Mouse (Mus musculus) layer of hippocampus, postnatal 10 days (tissue): ENCODE measurements around the gene Itpk1. TPM values are rescaled to one million over a fixed set of nuclear protein-coding genes. Genes with fewer than 3 reads are reported as not detected.
A peak's percentile ranks its signal among the peaks of the same experiment; 100 is the strongest.

Source experiments
- DNase-seq, 2 experiments: peaks; one replicate each; pipeline ENCODE4 v3.0.0; 2021; ENCODE audit warnings: low spot score in 2 of 2
- total RNA-seq, 2 experiments: library from RNA; stranded (reverse); gene quantifications; 2 replicates each; pipeline ENCODE4 v1.2.3; 2021

The Itpk1 gene
- total RNA-seq, 2 experiments from 2014 or later: 49.4 to 52.8 TPM

GRCm38 (mm10) chr12:102599801-102600200 is 104.9 kb downstream of the Itpk1 start:
- no peak for DNase-seq

- DNase-seq: no peak
These were observed 106.2 kb downstream of the Itpk1 start for GRCm38 (mm10) chr12:102598535-102598934.

GRCm38 (mm10) chr12:102597466-102597865 is 107.3 kb downstream of the Itpk1 start:
- no peak for DNase-seq

DNA sequence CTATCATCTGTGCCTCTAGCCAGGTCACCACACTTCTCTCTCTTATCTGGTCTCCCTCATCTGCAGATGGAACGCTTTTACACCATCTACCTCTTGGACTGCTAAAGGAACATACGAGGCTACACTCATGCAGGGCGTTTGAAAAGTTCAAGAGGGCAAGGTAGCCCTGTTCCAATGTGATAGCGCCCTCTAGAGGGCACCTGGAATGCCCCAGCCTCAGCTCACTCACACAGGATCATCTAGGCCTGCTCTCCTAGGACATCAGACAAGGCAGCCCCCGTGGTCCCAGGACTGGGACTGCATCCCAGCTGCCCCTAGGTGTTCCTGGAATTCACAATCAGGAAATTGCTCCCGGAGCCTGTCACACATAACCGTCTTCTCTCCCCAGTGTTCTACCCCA is 108.3 kb downstream of the Itpk1 start:
- no peak for DNase-seq

DNA sequence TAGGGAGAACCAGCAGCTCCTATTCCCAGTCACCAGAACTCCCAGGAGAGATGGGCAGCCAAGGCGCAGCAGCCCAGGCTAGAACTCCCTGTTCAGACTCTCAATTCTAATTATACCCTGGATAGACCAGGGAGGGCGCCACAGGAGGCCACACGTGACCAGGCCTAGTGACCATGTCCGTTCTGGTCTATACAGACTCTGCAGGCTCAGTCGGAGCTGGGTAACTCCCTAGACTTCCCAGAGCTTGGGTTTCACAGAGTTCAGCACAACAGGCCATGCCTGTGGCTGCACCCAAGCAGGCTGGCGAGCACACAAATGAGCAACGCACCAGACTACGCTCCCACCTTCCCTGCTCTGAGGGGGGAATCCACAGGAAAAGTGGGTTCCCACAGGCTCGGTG is 110.1 kb downstream of the Itpk1 start:
- no peak for DNase-seq

DNA sequence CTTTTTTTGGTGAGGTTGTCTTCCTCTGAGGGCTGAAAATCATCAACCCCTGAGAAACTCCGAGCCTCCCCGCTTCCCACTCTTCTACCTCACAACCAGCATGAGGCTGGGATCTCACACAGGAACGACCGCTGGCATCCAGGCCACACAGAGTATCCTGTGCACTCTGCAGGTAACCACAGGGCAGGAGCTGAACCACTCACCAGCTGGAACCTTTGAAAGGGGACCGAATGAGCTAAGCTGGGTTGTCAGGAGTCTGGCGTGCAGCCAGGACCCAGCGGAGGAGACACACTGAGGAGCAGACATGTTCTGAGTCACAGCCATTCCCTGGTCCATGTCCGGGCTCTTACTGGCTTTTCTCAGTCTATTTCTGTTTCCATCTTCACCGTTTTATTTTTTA is 111.0 kb downstream of the Itpk1 start:
- DNase-seq: no peak

DNA sequence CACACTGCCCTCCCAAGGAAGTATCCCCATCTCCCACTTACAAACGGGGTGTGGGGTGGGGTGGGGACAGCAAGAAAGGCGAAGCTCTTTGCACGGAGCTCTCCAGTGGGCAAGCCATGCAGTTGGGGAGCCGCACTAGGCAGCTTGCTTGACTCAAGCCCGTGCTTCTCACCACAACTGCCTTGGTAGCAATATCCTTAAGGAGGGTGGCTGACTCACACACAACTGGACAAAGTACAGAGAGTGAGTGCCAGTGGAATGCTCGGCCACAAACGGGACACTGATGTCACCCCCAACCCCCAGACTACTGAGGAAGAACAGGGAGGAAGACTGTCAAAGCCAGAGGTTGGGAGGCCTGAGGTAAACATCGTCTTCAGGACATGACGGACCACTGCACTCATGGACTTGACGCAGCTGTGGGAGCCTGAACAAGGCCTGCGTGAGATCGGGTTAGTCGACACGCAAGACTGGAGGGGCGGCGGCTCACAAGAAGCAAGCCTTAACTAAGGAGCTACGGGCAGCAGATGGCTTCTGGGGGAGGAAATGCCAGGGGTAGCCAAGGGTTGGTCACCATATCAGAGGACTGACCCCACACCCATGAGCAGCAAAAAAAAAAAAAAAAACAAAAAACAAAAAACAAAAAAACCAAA is 113.9 kb downstream of the Itpk1 start:
- DNase-seq: no peak

GRCm38 (mm10) chr12:102587106-102587505 is 117.6 kb downstream of the Itpk1 start:
- DNase-seq: no peak

DNA sequence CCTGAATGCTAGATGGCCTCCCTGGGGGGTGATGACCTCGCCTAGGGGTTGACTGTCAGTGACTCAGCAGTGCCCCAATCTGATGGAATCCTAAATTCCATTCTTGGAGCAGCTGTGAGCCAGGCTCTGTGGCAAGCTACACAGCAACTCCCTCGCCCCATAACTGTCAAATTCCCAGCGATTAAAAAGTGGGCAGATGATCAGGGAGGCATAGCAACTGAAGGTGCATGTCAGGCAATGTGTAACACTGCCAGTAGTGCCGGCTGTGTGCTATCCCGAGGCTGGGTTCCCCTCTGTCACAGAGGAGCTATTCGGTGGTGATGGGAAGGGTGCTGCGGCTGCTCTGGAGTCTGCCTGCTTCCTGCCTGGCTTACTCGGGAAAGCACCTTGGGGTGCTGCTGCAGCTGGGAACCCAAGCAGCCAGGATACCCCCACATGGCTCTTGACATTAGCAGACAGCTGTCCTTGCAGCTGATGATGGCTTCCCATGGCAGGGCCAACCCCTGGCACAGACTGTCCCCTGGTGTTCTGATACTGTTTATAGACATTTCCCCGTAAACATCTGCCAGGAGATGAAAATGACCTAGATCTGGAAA is 118.3 kb downstream of the Itpk1 start:
- peak; percentile 54 to 56 for DNase-seq

DNA sequence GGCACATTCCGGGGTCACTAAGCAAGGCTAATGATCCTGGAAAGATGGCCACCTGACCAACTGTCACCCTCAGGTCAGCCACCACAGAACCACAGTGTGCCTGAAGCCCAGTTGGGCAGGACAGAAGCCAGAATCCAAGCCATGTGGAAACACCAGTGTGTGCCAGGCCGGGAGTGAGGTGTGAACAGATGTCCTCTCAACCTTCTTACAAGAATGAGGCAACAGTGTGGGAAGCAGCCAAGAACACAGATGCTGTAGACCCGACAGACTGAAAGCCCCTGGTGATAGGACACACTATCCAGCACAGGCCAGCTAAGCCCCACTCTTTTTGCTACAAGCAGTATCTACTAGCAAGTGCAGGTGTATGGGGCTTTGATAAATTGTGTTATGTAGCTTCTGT is 119.3 kb downstream of the Itpk1 start:
- DNase-seq: peak; percentile 39 to 42

DNA sequence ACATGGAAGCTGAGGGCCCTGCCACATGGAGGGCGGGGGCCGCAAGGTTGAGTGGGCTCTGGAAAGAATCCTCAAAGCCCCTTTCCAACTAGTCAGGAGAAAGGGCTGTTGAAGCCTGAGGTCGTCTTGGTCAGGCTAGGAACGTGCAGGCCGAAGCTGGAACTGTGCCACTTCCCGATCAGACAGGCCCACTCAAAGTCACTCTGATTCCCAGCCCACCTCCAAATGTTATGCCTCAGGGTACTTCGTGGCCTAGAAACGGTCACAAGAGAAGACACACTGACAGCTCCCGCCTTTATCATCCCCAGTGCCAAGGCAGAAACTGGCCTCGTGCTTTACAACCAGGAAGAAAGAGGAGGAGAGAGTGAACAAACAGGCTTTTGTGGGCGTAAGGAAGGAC is 122.3 kb downstream of the Itpk1 start:
- DNase-seq: no peak

DNA sequence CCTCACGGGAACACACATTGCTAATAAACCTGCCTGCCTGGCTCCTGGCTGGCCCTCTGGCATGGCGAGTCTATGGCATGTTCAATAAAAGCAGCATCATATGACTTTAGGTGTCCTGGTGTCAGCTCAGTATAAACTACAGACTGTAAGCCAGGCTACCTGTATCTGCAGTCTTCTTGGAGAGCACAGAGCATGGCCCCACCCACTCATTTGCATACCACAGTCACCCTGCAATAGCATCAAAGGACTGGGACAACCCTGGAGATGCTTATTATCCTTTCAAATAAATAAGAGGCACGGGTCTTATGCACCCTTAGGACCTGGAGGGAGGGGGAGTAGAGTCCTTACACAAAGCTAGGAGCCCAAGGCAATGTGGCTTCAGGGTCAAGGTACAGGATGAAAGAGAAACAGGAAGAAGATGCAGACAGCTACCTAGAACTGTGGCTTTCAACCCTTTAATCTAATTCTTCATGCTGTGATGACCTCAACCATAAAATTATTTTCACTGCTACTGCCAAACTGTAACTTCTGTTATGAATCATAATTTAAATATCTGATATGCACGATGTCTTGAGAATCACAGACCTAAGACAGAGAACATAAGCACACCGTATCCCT is 123.0 kb downstream of the Itpk1 start:
- no peak for DNase-seq

GRCm38 (mm10) chr12:102579041-102579440 is 125.7 kb downstream of the Itpk1 start:
- peak; percentile 87 to 88 for DNase-seq

DNA sequence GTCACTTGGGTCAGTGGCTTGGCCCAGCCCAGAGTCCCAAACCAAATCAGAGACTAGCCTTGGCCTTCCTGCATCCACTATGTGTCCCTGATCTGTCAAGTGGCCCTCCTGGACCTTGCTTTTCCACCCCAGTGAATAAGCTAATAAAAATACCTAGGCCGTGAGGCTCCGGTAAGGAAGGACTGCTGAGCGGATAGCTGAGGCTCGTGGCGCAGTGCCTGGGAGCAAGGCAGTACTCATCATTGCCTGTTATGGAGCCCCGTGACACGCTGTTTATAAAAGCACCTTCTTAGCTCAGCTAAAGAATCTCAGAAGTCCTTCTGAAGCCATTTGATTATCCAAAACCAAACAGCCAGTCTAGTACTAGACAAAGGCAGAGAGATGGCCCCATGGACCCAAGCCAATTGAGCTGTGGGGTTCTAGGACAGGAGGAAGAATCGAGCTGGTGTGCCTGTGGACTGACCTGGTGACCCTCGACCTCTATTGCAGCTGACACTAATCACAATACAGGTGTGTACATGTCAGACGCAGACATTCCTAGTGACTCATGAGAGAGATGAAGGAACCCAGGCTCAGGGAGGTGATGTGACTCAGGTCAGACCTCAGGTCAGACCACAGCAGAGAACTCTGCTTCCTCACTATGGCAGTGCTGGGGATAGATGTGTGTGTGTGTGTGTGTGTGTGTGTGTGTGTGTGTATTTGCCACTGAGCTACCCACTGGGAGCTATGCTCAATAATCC is 127.9 kb downstream of the Itpk1 start:
- no peak for DNase-seq

DNA sequence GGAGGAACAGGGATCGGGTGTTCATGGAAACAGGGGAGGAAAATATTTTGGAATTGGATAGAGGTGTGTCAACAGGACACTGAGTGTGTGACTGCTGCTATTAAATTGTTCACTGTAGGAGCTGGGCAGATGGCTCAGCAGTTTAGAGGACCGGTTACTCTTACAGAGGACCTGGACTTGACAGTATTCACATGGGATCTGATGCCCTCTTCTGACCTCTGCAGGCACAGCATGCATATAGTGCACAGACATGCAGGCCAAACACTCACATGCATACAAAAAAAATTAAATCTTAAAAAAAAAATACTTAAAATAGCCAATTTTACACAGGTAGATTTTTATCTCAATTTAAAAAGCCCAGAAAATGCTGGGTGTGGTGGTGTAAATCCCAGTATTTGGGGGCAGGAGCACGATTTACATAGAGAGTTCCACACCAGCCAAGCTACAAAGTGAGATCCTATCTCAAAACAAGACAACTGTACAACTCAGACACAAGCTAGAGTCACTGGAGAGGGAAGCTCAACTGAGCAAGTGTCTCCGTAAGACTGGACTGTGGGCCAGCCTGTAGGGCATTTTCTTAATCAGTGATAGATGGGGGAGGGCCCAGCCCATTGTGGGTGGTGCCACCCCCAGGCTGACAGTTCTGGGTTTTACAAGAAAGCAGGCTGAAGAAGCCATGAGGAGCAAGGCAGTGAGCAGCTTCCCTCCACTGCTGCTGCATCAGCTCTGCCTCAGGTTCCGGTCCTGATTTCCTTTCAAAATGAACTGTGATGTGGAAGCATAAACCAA is 129.0 kb downstream of the Itpk1 start:
- DNase-seq: no peak

- DNase-seq: no peak
These were observed 131.7 kb downstream of the Itpk1 start for GRCm38 (mm10) chr12:102573036-102573435.

- no peak for DNase-seq
These were observed 133.1 kb downstream of the Itpk1 start for GRCm38 (mm10) chr12:102571666-102572065.

DNA sequence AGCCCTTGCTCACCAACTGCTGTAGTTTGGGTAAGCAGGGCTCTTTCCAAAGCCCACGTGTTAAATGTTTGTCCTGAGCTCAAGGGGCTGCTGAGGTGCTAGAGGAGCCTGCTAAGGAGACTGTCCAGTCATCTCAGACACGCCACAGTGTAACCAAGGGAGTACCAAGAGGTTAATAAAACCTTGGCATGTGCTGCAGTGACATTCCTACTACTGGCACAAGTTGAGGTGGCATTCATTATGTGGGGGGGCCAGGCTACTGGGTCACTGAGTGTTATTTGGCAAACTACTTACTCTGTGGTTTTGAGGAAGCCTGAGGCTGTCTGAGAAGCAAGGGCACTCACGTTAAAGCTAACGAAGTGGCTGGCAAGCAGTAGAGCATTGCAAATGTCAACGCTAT is 134.0 kb downstream of the Itpk1 start:
- no peak for DNase-seq

DNA sequence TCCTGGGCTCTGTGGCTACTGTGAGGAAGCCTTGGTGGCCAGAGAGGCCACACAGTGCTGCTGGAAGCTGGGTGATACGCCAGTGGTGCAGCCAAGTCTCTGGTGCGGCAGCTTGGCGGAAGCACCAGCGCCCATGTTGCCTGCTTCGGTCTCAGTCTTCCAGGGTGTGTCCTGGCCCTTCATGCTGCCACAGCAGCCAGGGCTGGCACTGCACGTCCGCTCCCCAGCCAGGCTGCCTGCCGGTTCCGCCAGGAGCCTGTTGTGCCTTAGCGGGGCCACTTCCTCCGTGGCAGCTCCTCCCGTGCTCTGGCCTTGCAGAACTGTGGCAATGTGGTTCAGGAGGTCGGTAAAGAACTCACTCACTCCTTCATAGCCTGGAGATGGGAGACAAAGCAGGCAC is 134.6 kb downstream of the Itpk1 start:
- DNase-seq: no peak

- no peak for DNase-seq
These were observed 136.5 kb downstream of the Itpk1 start for GRCm38 (mm10) chr12:102568219-102568618.

- no peak for DNase-seq
These were observed 137.8 kb downstream of the Itpk1 start for GRCm38 (mm10) chr12:102566951-102567350.
